Mouse (Mus musculus) C2C12 (cell line): ENCODE data around the gene Ubox5.

Experiments used
- CEBPB ChIP-seq: IDR thresholded peaks from one replicate; pipeline ENCODE4 v1.6.1; 2011; ENCODE audit warnings: low read depth, mild to moderate bottlenecking, control low read depth, moderate library complexity
- CTCF ChIP-seq: IDR thresholded peaks from one replicate; pipeline ENCODE4 v1.5.1; 2011; ENCODE audit not compliant: control insufficient read depth, insufficient read depth, insufficient read length

DNA sequence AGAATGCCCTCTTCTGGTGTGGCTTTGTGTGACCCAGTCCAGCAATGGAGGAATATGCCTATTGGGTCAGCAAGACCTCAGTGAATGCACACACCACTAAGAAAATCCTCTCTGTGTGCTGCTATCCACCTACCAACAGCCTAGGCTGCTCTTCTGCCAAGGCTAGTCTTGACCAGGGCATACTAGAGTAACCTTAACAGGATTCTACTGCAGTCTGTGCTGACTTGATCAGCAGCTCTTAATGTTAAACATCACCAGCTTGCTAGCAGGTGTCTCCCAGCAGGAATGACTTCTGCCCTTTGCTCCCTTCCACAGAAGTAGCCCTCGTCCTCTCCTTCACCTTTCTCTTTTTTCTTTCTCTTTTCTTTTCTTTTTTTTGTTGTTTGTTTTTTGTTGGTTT is 73.5 kb downstream of the Ubox5 start:
- TF ChIP-seq CTCF (no peak), CEBPB (no peak)
